Mouse (Mus musculus) neural tube, embryonic 15.5 days (tissue): ENCODE measurements around the gene Iqcd. TPM values are rescaled to one million over a fixed set of nuclear protein-coding genes. Genes with fewer than 3 reads are reported as not detected.

Source experiments
- ATAC-seq: fragments of 200-750 bp; cut with Nextera tagmentation; 2 replicates; pipeline ENCODE4 v1.8.0; 2017; ENCODE audit warnings: mild to moderate bottlenecking, moderate TSS enrichment, moderate library complexity; ENCODE audit not compliant: low FRiP score
- H3K27ac ChIP-seq: fragments of 300-500 bp; sonication (generic); replicated peaks from 2 replicates; pipeline ENCODE4 v1.5.1; 2015; ENCODE audit warnings: mild to moderate bottlenecking, inconsistent platforms
- H3K27me3 ChIP-seq: fragments of 300-500 bp; sonication (generic); replicated peaks from 2 replicates; pipeline ENCODE4 v1.6.1; 2015; ENCODE audit warnings: inconsistent platforms
- H3K36me3 ChIP-seq: fragments of 300-500 bp; sonication (generic); 2 replicates; pipeline ENCODE4 v1.6.1; 2015; ENCODE audit warnings: inconsistent platforms
- H3K4me1 ChIP-seq: fragments of 300-500 bp; sonication (generic); 2 replicates; pipeline ENCODE4 v1.6.1; 2015; ENCODE audit warnings: inconsistent platforms
- H3K4me2 ChIP-seq: fragments of 300-500 bp; sonication (generic); 2 replicates; pipeline ENCODE4 v1.6.1; 2015; ENCODE audit warnings: inconsistent platforms, mild to moderate bottlenecking, moderate library complexity
- H3K4me3 ChIP-seq: fragments of 300-500 bp; sonication (generic); replicated peaks from 2 replicates; pipeline ENCODE4 v1.5.1; 2015; ENCODE audit warnings: mild to moderate bottlenecking, inconsistent platforms
- H3K9ac ChIP-seq: fragments of 300-500 bp; sonication (generic); replicated peaks from 2 replicates; pipeline ENCODE4 v1.6.1; 2015; ENCODE audit warnings: mild to moderate bottlenecking, inconsistent platforms
- H3K9me3 ChIP-seq: fragments of 300-500 bp; sonication (generic); replicated peaks from 2 replicates; pipeline ENCODE4 v1.6.1; 2016; ENCODE audit warnings: inconsistent platforms
- WGBS: fragments of 180-500 bp; shearing (Covaris S2); methylation state at CpG from one replicate; pipeline ENCODE4 v1.1.7; 2015; ENCODE audit warnings: mixed read lengths; 5-methylcytosine and 5-hydroxymethylcytosine counted together
- polyA plus RNA-seq: library from polyadenylated mRNA; unstranded; fragments of >200 nt; fragmentation: Nextera tagmentation; extraction: Ambion mirVana; gene quantifications from 2 replicates; pipeline ENCODE4 v1.2.1, GENCODE M21; 2015

Iqcd gene
- 1.3 and 1.5 TPM in 2 replicates for polyA plus RNA-seq

DNA sequence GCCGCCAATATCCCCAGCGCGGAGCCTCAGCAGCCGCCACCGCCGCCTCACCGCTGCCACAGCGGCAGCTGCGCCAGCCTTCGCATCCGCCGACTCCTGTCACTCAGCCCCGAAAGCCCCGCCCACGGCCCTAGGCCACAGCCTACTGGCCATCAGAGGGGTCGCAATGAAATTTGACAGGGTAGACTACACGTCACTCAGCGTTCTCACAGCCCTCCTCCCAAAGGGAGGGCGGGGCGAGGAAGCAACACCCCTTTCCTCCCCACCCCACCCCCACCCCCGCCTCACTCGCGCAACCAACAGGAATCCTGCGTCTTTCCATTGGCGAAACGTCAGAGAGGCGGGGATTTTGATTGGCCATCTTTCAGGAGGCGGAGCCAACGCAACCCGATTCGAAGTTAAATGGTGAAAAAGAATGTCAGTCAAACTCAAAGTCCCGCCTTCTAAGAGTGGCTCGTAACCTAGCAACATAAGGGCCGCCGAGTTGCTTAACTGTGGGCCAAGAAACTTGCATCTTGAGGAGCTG lies at the start of gene Iqcd, which contains the start of gene Tpcn1:
Gene Iqcd (plus strand): TSS at position 448 of the 526 bp plus-strand sequence.
Gene Tpcn1 (minus strand): TSS at position 105 of the 526 bp plus-strand sequence.
- WGBS = under 1% methylated on average over 34 of the region's 35 CpGs

GRCm38 (mm10) chr5:120548236-120548850 lies 40.5 kb upstream of the Iqcd start:
- no peaks in the 10 kb centered on the region for H3K9me3 ChIP-seq
- ATAC-seq = no peak
- no peak overlapping the region for H3K27ac ChIP-seq
- no peak overlapping the region for H3K9ac ChIP-seq
- H3K36me3 ChIP-seq = peaks cover 13% of the 10 kb centered on the region
- H3K4me3 ChIP-seq = no peak overlapping the region
- H3K27me3 ChIP-seq = no peaks in the 10 kb centered on the region
- H3K4me1 ChIP-seq = no peaks in the 10 kb centered on the region
- no peak overlapping the region for H3K4me2 ChIP-seq
- 76% methylated on average over 11 of the region's 11 CpGs for WGBS

More for the DNA sequence above, at the start of gene Iqcd, which contains the start of gene Tpcn1:
- 0 out of 2 replicates have a peak, but pooled peaks cover 4% of the 10 kb centered on the region for H3K36me3 ChIP-seq
- peak within 1 kb of the TSS; percentile 93 for H3K9ac ChIP-seq
- ATAC-seq = peak; percentile 98
- H3K4me3 ChIP-seq = peak within 1 kb of the TSS; percentile 92
- H3K4me1 ChIP-seq = peaks cover 35% of the 10 kb centered on the region
- H3K4me2 ChIP-seq = peak within 1 kb of the TSS; percentile 97
- H3K9me3 ChIP-seq = no peaks in the 10 kb centered on the region
- peak within 1 kb of the TSS; percentile 88 for H3K27ac ChIP-seq
- H3K27me3 ChIP-seq = no peaks in the 10 kb centered on the region

DNA sequence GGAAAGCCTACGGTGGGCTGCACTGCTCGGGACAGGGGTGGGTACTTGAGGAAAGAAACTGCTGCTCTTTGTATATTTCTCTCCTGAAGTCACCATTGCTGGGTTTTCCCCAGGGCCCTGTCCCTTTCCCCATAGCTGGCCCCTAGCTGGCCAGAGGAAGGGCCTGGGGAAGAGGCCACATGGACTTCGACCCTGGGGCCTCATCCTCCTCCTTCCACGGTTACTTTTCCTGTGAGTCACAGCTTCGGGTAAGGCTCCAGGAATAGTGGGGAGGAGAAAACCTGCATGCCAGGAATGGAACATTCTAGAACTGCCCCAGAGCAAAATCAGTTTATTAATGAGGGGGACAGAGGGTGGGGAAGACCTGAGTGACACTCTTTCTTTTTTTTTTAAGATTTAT lies 38.7 kb upstream of the Iqcd start:
- WGBS = 83% methylated on average over 5 of the region's 5 CpGs
- no peak overlapping the region for H3K9ac ChIP-seq
- H3K4me3 ChIP-seq = no peak overlapping the region
- H3K9me3 ChIP-seq = no peaks in the 10 kb centered on the region
- no peak for ATAC-seq
- no peaks in the 10 kb centered on the region for H3K27me3 ChIP-seq
- no peaks in the 10 kb centered on the region for H3K4me1 ChIP-seq
- H3K36me3 ChIP-seq = peaks cover 22% of the 10 kb centered on the region
- H3K4me2 ChIP-seq = no peak overlapping the region
- H3K27ac ChIP-seq = no peak overlapping the region

DNA sequence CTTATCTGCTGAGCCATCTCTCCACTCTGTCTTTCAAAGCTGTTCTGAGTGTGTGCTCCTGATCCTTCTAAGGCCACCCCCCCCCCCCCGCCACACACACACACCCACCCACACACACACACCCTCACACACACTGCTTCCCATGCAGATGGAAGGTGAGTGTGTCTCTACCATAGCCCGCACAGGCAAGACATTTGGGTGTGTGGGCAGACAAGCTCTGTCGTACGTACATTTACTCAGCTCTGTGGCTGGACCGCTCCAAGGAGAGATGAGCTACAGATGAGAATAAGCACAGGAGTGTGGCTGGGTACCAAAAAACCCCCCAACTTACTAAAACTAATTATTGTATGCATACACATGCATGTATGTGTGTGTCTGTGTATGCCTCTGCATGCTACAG lies 38.1 kb upstream of the Iqcd start:
- over 99% methylated on average over 5 of the region's 5 CpGs for WGBS
- no peaks in the 10 kb centered on the region for H3K4me1 ChIP-seq
- no peak overlapping the region for H3K4me2 ChIP-seq
- no peak overlapping the region for H3K9ac ChIP-seq
- no peaks in the 10 kb centered on the region for H3K9me3 ChIP-seq
- no peaks in the 10 kb centered on the region for H3K27me3 ChIP-seq
- ATAC-seq = no peak
- H3K27ac ChIP-seq = no peak overlapping the region
- no peak overlapping the region for H3K4me3 ChIP-seq
- H3K36me3 ChIP-seq = peaks cover 24% of the 10 kb centered on the region

DNA sequence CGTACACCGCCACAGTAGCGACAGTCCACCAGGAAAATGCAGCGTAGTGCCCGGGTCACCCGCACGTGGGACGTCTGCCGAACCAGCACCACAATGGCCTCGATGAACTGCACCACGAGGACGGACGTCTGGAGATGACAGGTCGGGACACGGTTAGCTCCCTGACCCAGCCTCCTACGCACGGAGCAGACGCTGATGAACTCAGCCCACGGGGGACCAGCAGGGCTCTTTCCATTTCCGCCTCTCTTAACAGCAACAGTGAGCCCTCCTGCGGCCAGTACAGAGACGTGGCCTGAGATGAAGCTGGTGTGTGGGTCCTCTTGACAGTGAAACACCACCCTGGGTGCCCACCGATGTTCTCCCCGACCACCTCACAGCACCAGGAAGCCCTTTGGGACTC lies 32.9 kb upstream of the Iqcd start:
- Histone ChIP-seq H3K27ac (no peak overlapping the region), H3K9ac (no peak overlapping the region), H3K4me2 (no peak overlapping the region), H3K9me3 (no peaks in the 10 kb centered on the region), H3K4me3 (no peak overlapping the region), H3K4me1 (peaks cover 24% of the 10 kb centered on the region), H3K27me3 (no peaks in the 10 kb centered on the region), H3K36me3 (peaks cover 32% of the 10 kb centered on the region)
- ATAC-seq = no peak
- WGBS = 85% methylated on average over 24 of the region's 24 CpGs

- Histone ChIP-seq H3K27ac (no peak overlapping the region), H3K36me3 (peaks cover 26% of the 10 kb centered on the region), H3K4me3 (no peak overlapping the region), H3K9ac (no peak overlapping the region), H3K4me2 (no peak overlapping the region), H3K4me1 (peaks cover 33% of the 10 kb centered on the region), H3K27me3 (no peaks in the 10 kb centered on the region), H3K9me3 (no peaks in the 10 kb centered on the region)
- WGBS = 73% methylated on average over 8 of the region's 8 CpGs
- ATAC-seq = no peak
Measured at GRCm38 (mm10) chr5:120558041-120558440, 30.8 kb upstream of the Iqcd start.

- H3K36me3 ChIP-seq = peaks cover 18% of the 10 kb centered on the region
- H3K27me3 ChIP-seq = no peaks in the 10 kb centered on the region
- peaks cover 40% of the 10 kb centered on the region for H3K4me1 ChIP-seq
- H3K4me2 ChIP-seq = no peak overlapping the region
- ATAC-seq = no peak
- H3K9me3 ChIP-seq = no peaks in the 10 kb centered on the region
- H3K4me3 ChIP-seq = no peak overlapping the region
- no peak overlapping the region for H3K9ac ChIP-seq
- WGBS = 71% methylated on average over 14 of the region's 14 CpGs
- 0 out of 2 replicates have a peak overlapping the region, but pooled peaks have one; percentile 9 for H3K27ac ChIP-seq
Measured at GRCm38 (mm10) chr5:120558762-120559161, 30.1 kb upstream of the Iqcd start.

DNA sequence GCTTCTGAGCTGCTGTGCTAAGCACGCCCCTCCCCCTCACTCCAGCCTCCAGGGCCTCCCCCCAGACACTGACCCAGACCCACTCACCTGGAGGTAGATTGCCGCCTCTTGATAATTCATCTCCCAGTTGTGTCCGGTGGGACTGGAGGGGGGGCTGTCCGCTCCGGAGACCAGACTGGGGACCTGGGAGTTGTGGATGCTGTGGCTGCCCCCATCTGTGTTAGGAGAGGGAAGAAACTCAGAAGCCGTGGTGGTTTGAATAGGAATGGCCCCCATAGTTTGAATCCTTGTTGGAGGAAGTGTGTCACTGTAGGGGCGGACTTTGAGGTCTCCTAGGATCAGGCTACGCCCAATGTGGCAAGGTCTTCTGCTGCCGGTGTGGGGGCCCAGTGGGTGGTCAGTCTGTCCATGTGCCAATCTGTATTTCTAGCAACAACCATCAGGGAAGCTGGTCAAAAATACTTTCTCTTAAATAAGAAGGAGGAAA lies 28.6 kb upstream of the Iqcd start:
- peaks cover 10% of the 10 kb centered on the region for H3K36me3 ChIP-seq
- no peaks in the 10 kb centered on the region for H3K27me3 ChIP-seq
- H3K9ac ChIP-seq = no peak overlapping the region
- peaks cover 51% of the 10 kb centered on the region for H3K4me1 ChIP-seq
- WGBS = 60% methylated on average over 9 of the region's 9 CpGs
- H3K27ac ChIP-seq = peak overlapping the region; percentile 70
- no peak for ATAC-seq
- no peaks in the 10 kb centered on the region for H3K9me3 ChIP-seq
- no peak overlapping the region for H3K4me3 ChIP-seq
- 0 out of 2 replicates have a peak overlapping the region, but pooled peaks have one; percentile 17 for H3K4me2 ChIP-seq

DNA sequence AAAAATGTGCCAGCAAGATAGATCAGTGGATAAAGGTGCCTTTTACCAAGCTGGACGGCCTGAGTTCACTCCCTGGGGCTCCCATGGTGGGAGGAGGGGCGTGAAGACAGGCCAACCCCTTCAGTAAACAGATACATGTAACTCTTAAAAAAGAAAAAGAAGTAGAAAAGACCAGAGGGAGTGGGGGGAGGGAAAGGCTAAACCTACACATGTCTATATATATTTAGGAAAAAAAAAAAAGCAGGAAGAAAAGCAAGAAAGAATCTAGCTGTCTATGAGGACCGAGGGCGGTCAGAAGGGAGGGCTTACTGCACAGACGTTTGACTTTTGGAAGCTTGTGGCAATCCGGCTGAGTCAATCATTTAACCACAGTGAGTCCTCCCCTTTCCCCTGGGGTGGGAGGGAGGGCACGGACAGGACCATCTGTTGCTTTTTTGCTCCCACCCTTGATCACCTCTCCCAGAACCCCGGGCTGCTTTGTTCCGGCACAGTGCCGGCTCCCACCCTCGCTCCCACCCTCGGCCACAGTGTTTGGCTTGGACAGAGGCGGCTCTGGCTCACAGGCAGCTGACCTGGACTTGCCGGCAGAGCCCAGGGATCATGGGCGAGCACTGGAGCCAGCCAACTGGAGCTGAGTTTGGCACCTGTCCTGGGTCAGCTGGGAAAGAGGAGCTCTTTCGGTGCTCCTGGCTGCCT lies 28.1 kb upstream of the Iqcd start:
- Histone ChIP-seq H3K27ac (peak overlapping the region; percentile 70), H3K27me3 (no peaks in the 10 kb centered on the region), H3K9me3 (no peaks in the 10 kb centered on the region), H3K4me2 (peak overlapping the region; percentile 23), H3K4me1 (peaks cover 57% of the 10 kb centered on the region), H3K9ac (no peak overlapping the region), H3K4me3 (no peak overlapping the region), H3K36me3 (peaks cover 7% of the 10 kb centered on the region)
- WGBS = 10% methylated on average over 16 of the region's 16 CpGs
- no peak for ATAC-seq

DNA sequence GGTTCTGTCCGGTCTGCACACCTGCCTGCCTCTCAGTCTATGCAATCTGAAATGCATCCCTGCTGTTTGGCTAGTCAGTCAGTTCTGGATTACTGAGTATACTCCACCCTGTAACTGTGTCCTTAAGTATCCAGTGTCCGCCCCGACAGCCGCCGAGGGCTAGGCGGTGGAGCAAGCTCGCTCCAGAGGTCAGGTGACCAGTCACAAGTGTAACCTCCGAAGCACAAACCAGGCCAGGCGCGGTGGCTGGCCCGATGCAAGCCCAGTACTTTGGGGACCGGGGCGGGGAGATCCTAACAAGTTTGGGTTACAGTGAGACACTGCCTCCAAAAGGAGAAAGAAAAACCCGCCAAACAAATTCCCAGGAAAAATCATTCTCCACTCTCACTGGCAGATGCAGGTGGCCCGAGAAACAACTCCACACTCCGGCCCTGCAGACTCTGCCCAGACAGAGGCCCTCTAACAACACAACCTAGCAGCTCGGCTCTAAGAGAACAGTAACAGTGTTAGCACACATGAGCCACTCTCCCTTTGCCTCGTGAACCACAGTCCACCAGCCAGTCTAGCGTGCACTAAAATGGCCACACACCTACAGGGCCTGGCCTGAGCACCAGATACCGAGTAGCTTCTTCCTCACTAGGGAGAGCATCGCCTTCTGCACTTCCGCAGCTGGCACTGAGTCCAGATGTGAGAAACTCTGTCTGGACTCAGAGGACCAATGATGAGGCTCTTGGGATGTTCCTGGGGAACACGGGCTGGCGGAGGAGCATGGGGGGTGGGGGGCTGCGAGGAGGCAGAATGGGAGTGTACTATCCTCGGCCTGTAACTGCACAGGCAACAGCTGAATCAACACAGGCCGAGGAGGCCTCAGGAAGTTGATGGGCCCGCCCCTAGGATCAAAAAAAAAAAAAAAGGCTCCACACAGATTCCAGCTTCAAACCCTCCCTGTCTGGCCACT lies 25.6 kb upstream of the Iqcd start:
- Histone ChIP-seq H3K9ac (no peak overlapping the region), H3K4me3 (no peak overlapping the region), H3K27ac (peak overlapping the region; percentile 92), H3K4me1 (peaks cover 80% of the 10 kb centered on the region), H3K9me3 (no peaks in the 10 kb centered on the region), H3K27me3 (no peaks in the 10 kb centered on the region), H3K4me2 (no peak overlapping the region), H3K36me3 (no peaks in the 10 kb centered on the region)
- 52% methylated on average over 28 of the region's 28 CpGs for WGBS
- ATAC-seq = no peak

GRCm38 (mm10) chr5:120563914-120564311 lies 24.9 kb upstream of the Iqcd start:
- H3K4me2 ChIP-seq = no peak overlapping the region
- WGBS = 38% methylated on average over 4 of the region's 4 CpGs
- H3K9ac ChIP-seq = no peak overlapping the region
- H3K27ac ChIP-seq = peak overlapping the region; percentile 92
- peaks cover 80% of the 10 kb centered on the region for H3K4me1 ChIP-seq
- H3K4me3 ChIP-seq = no peak overlapping the region
- H3K9me3 ChIP-seq = no peaks in the 10 kb centered on the region
- no peaks in the 10 kb centered on the region for H3K36me3 ChIP-seq
- H3K27me3 ChIP-seq = no peaks in the 10 kb centered on the region
- no peak for ATAC-seq
